Mouse (Mus musculus): ENCODE measurements at regions not wholly inside any gene's neighbourhood (a gene's known extent, or its start where the extent isn't known, plus 50 kb on each side); places are given as distances from the start of the nearest gene placed in this dataset.

DNA sequence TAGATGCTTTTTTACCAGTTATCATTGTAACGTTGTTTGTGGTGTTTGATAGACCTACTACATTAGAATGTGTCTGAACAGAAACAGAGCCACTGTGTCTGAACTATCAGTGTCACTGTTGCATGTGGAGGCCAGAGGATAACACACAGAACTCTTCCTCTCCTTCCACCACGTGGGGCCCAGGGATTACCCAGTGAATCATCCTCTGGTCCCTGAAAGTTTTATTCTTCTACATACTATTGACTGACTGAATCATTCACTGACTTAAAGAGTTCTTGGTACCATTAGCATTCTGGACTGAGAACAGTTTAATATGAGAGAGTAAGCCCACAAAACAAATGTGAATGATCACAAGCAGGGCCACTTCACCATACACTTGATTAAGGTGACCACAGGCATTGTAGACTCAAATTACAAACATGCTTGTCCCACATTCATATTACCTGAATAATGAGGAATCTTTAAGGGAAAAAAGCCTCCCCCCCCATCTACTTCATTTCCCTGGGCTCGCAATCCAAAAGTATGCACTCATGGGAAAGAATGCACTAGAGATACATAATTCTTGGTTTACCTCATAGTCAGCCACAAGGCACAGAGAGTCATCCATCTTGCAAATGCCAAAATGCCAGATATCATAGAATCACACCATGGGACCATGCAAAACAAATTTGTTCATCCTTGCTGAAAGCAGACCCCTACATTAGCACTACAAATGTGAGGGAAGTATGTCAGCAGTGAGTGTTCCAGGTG is 68.1 kb upstream of the Tnfsf11 start:
- no peak for DNase-seq (ENCODE audit: low read depth in 2 of 2, low spot score in 2 of 2)

GRCm38 (mm10) chr14:78372102-78372501 is 64.3 kb upstream of the Tnfsf11 start:
- no peak for DNase-seq (ENCODE audit: low read depth in 2 of 2, low spot score in 2 of 2)

- no peak for DNase-seq (ENCODE audit: low read depth in 2 of 2, low spot score in 2 of 2)
Observed at GRCm38 (mm10) chr14:78368881-78369280, 61.0 kb upstream of the Tnfsf11 start.

GRCm38 (mm10) chr14:78364822-78365221 is 57.0 kb upstream of the Tnfsf11 start:
- DNase-seq (ENCODE audit: low read depth in 2 of 2, low spot score in 2 of 2) = no peak

DNA sequence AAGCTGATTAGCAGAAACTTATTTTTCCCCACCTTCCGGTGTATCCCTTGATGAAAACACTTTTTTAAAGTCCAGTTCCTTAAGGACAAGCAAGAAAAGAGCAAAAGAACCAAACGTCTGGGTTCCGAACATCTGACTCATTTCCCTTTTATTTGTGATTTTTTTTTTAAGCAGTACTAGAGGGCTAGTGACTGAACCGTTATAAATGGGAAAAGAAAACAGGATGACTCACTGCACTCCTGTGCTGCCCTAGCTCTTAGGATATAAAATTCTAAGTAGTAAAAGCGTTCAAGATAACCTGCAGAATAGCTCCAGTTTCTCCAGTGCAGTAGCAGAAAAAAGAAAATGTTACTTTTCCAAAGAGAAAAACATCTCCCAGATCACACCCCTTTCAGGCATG is 55.3 kb upstream of the Tnfsf11 start:
- DNase-seq (ENCODE audit: low read depth in 2 of 2, low spot score in 2 of 2) = no peak
